Mouse (Mus musculus) small intestine, adult 2 months (tissue): ENCODE measurements around the gene Nt5dc1.

ENCODE experiments used
- CTCF ChIP-seq: fragments of 200-500 bp; IDR thresholded peaks from 2 replicates; pipeline ENCODE4 v1.5.1; 2012; ENCODE audit warnings: low read depth, mild to moderate bottlenecking, control low read depth, inconsistent platforms, low read length, moderate library complexity, mixed read lengths; ENCODE audit not compliant: insufficient replicate concordance, insufficient read length; ENCODE audit errors: extremely low read depth
- POLR2A ChIP-seq: fragments of 200-500 bp; IDR thresholded peaks from 2 replicates; pipeline ENCODE4 v1.6.1; 2012; ENCODE audit warnings: low read depth, mild to moderate bottlenecking, control low read depth, inconsistent platforms, low read length, moderate library complexity

GRCm38 (mm10) chr10:34312536-34312935, 105.8 kb downstream of the Nt5dc1 start:
- TF ChIP-seq POLR2A, result no peak
- no peak for TF ChIP-seq CTCF
